Mouse (Mus musculus): ENCODE measurements around the gene Tent4a. TPM values are rescaled to one million over a fixed set of nuclear protein-coding genes. Genes with fewer than 3 reads are reported as not detected.
A peak's percentile ranks its signal among the peaks of the same experiment; 100 is the strongest.

Tent4a gene
- polyA plus RNA-seq, 1 experiment from 2014 or later, result 2.3 TPM

- Histone ChIP-seq H3K36me3 (ENCODE audit: control insufficient read depth, insufficient read depth) (peaks cover 67% of the 10 kb centered on the region), H3K27me3 (replicated peaks; ENCODE audit: control insufficient read depth, insufficient read depth, low read length) (no peaks in the 10 kb centered on the region), H3K27ac (ENCODE audit: low read depth, low read length) (no peak overlapping the region), H3K4me2 (replicated peaks; ENCODE audit: low read depth) (no peak overlapping the region), H3K9ac (ENCODE audit: low read depth, low read length) (no peak overlapping the region), H3K4me3 (ENCODE audit: low read depth, low read length) (no peak overlapping the region), H3K9me3 (ENCODE audit: control insufficient read depth) (no peaks in the 10 kb centered on the region), H3K4me1 (replicated peaks; ENCODE audit: control insufficient read depth, insufficient read depth, low read length) (no peaks in the 10 kb centered on the region)
- WGBS, result 73% methylated on average over 12 of the region's 12 CpGs
- no peak for ATAC-seq
- no peak for TF ChIP-seq CTCF (IDR thresholded peaks at IDR 0.05; ENCODE audit: low read depth)
These were observed 27.9 kb downstream of the Tent4a start for GRCm38 (mm10) chr13:69506341-69507086.

GRCm38 (mm10) chr13:69502863-69503262 lies 31.6 kb downstream of the Tent4a start:
- WGBS, result 30% methylated on average over 5 of the region's 5 CpGs
- Histone ChIP-seq H3K27ac (ENCODE audit: low read depth, low read length) (no peak overlapping the region; the same call in 1 of the 2 replicates), H3K4me1 (replicated peaks; ENCODE audit: control insufficient read depth, insufficient read depth, low read length) (no peaks in the 10 kb centered on the region), H3K36me3 (ENCODE audit: control insufficient read depth, insufficient read depth) (peaks cover 82% of the 10 kb centered on the region), H3K4me2 (replicated peaks; ENCODE audit: low read depth) (peak overlapping the region; percentile 25), H3K9me3 (ENCODE audit: control insufficient read depth) (no peaks in the 10 kb centered on the region), H3K9ac (ENCODE audit: low read depth, low read length) (no peak overlapping the region), H3K27me3 (replicated peaks; ENCODE audit: control insufficient read depth, insufficient read depth, low read length) (no peaks in the 10 kb centered on the region), H3K4me3 (ENCODE audit: low read depth, low read length) (no peak overlapping the region)
- no peak for TF ChIP-seq CTCF (IDR thresholded peaks at IDR 0.05; ENCODE audit: low read depth)
- peak; percentile 82 for ATAC-seq

- 69% methylated on average over 14 of the region's 14 CpGs for WGBS
- H3K4me3 ChIP-seq (ENCODE audit: low read depth, low read length), result no peak overlapping the region
- peak; percentile 41; the same call in 1 of the 2 replicates for ATAC-seq
- H3K9ac ChIP-seq (ENCODE audit: low read depth, low read length), result no peak overlapping the region
- H3K4me2 ChIP-seq (replicated peaks; ENCODE audit: low read depth), result peak overlapping the region; percentile 25; the same call in 1 of the 2 replicates
- no peaks in the 10 kb centered on the region for H3K4me1 ChIP-seq (replicated peaks; ENCODE audit: control insufficient read depth, insufficient read depth, low read length)
- H3K9me3 ChIP-seq (ENCODE audit: control insufficient read depth), result no peaks in the 10 kb centered on the region
- H3K36me3 ChIP-seq (ENCODE audit: control insufficient read depth, insufficient read depth), result peaks cover 82% of the 10 kb centered on the region
- no peaks in the 10 kb centered on the region for H3K27me3 ChIP-seq (replicated peaks; ENCODE audit: control insufficient read depth, insufficient read depth, low read length)
- H3K27ac ChIP-seq (ENCODE audit: low read depth, low read length), result no peak overlapping the region; the same call in 1 of the 2 replicates
- TF ChIP-seq CTCF (IDR thresholded peaks at IDR 0.05; ENCODE audit: low read depth), result no peak
These were observed 32.2 kb downstream of the Tent4a start for GRCm38 (mm10) chr13:69502157-69502750.

GRCm38 (mm10) chr13:69498276-69498675 lies 36.1 kb downstream of the Tent4a start:
- TF ChIP-seq CTCF (IDR thresholded peaks at IDR 0.05; ENCODE audit: low read depth), result no peak
- Histone ChIP-seq H3K9ac (ENCODE audit: low read depth, low read length) (no peak overlapping the region), H3K27me3 (replicated peaks; ENCODE audit: control insufficient read depth, insufficient read depth, low read length) (no peaks in the 10 kb centered on the region), H3K4me3 (ENCODE audit: low read depth, low read length) (no peak overlapping the region), H3K27ac (ENCODE audit: low read depth, low read length) (no peak overlapping the region), H3K4me1 (replicated peaks; ENCODE audit: control insufficient read depth, insufficient read depth, low read length) (no peaks in the 10 kb centered on the region), H3K36me3 (ENCODE audit: control insufficient read depth, insufficient read depth) (peaks cover 64% of the 10 kb centered on the region), H3K4me2 (replicated peaks; ENCODE audit: low read depth) (no peak overlapping the region), H3K9me3 (ENCODE audit: control insufficient read depth) (no peaks in the 10 kb centered on the region)
- 83% methylated on average over 5 of the region's 5 CpGs for WGBS
- ATAC-seq, result no peak

GRCm38 (mm10) chr13:69492876-69493463 lies 41.4 kb downstream of the Tent4a start:
- WGBS, result 26% methylated on average over 7 of the region's 7 CpGs
- Histone ChIP-seq H3K4me3 (ENCODE audit: low read depth, low read length) (no peak overlapping the region), H3K4me1 (replicated peaks; ENCODE audit: control insufficient read depth, insufficient read depth, low read length) (no peaks in the 10 kb centered on the region; the same call in 1 of the 2 replicates), H3K4me2 (replicated peaks; ENCODE audit: low read depth) (no peak overlapping the region), H3K27ac (ENCODE audit: low read depth, low read length) (no peak overlapping the region), H3K9me3 (ENCODE audit: control insufficient read depth) (no peaks in the 10 kb centered on the region), H3K9ac (ENCODE audit: low read depth, low read length) (no peak overlapping the region), H3K27me3 (replicated peaks; ENCODE audit: control insufficient read depth, insufficient read depth, low read length) (peaks cover 10% of the 10 kb centered on the region; the same call in 1 of the 2 replicates), H3K36me3 (ENCODE audit: control insufficient read depth, insufficient read depth) (peaks cover 15% of the 10 kb centered on the region)
- peak; percentile 89 for TF ChIP-seq CTCF (IDR thresholded peaks at IDR 0.05; ENCODE audit: low read depth)
- peak; percentile 58 for ATAC-seq

- Histone ChIP-seq H3K4me3 (ENCODE audit: low read depth, low read length) (no peak overlapping the region), H3K27me3 (replicated peaks; ENCODE audit: control insufficient read depth, insufficient read depth, low read length) (peaks cover 24% of the 10 kb centered on the region), H3K36me3 (ENCODE audit: control insufficient read depth, insufficient read depth) (no peaks in the 10 kb centered on the region), H3K9me3 (ENCODE audit: control insufficient read depth) (no peaks in the 10 kb centered on the region), H3K4me1 (replicated peaks; ENCODE audit: control insufficient read depth, insufficient read depth, low read length) (no peaks in the 10 kb centered on the region; the same call in 1 of the 2 replicates), H3K9ac (ENCODE audit: low read depth, low read length) (no peak overlapping the region), H3K27ac (ENCODE audit: low read depth, low read length) (no peak overlapping the region), H3K4me2 (replicated peaks; ENCODE audit: low read depth) (no peak overlapping the region)
- TF ChIP-seq CTCF (IDR thresholded peaks at IDR 0.05; ENCODE audit: low read depth), result no peak
- ATAC-seq, result peak; percentile 42
- WGBS, result 67% methylated on average over 9 of the region's 9 CpGs
These were observed 44.6 kb downstream of the Tent4a start for GRCm38 (mm10) chr13:69489777-69490176.

Measured in intestine, postnatal 0 days (tissue).